Mouse (Mus musculus) limb, embryonic 14.5 days (tissue): ENCODE data around the gene Elovl6. TPM values are rescaled to one million over a fixed set of nuclear protein-coding genes. Genes with fewer than 3 reads are reported as not detected.

Experiments
- ATAC-seq: fragments of 200-750 bp; cut with Nextera tagmentation; 2 replicates; pipeline ENCODE4 v1.8.0; 2017; ENCODE audit warnings: low read depth, moderate number of reproducible peaks, moderate TSS enrichment; ENCODE audit not compliant: low FRiP score
- DNase-seq: peaks from one replicate; pipeline ENCODE4 v3.0.0-alpha.2; 2015; ENCODE audit warnings: low spot score
- H3K27ac ChIP-seq: fragments of 300-500 bp; sonication (generic); replicated peaks from 2 replicates; pipeline ENCODE4 v1.5.1; 2014; ENCODE audit warnings: low read depth, mild to moderate bottlenecking, low read length, moderate library complexity, mixed read lengths
- H3K27me3 ChIP-seq: fragments of 300-500 bp; sonication (generic); 2 replicates; pipeline ENCODE4 v1.6.1; 2014; ENCODE audit warnings: low read length, mixed read lengths; ENCODE audit not compliant: control insufficient read depth, insufficient read depth
- H3K36me3 ChIP-seq: fragments of 300-500 bp; sonication (generic); 2 replicates; pipeline ENCODE4 v1.6.1; 2014; ENCODE audit warnings: mild to moderate bottlenecking, low read length, moderate library complexity, mixed read lengths; ENCODE audit not compliant: control insufficient read depth, insufficient read depth
- H3K4me1 ChIP-seq: fragments of 300-500 bp; sonication (generic); 2 replicates; pipeline ENCODE4 v1.6.1; 2014; ENCODE audit warnings: antibody characterized with exemption, low read length, mixed read lengths; ENCODE audit not compliant: control insufficient read depth, insufficient read depth
- H3K4me2 ChIP-seq: fragments of 300-500 bp; sonication (generic); replicated peaks from 2 replicates; pipeline ENCODE4 v1.6.1; 2014; ENCODE audit warnings: low read depth, mild to moderate bottlenecking, low read length, moderate library complexity; ENCODE audit not compliant: severe bottlenecking
- H3K4me3 ChIP-seq: fragments of 300-500 bp; sonication (generic); replicated peaks from 2 replicates; pipeline ENCODE4 v1.5.1; 2014; ENCODE audit warnings: low read length
- H3K9ac ChIP-seq: fragments of 300-500 bp; sonication (generic); 2 replicates; pipeline ENCODE4 v1.6.1; 2014; ENCODE audit warnings: mild to moderate bottlenecking, low read depth, low read length, moderate library complexity; ENCODE audit not compliant: severe bottlenecking
- H3K9me3 ChIP-seq: fragments of 300-500 bp; sonication (generic); 2 replicates; pipeline ENCODE4 v1.6.1; 2016; ENCODE audit warnings: low read length; ENCODE audit not compliant: control insufficient read depth
- POLR2A ChIP-seq: fragments of 200-500 bp; IDR thresholded peaks from 2 replicates; pipeline ENCODE4 v1.8.0; 2012; ENCODE audit warnings: inconsistent platforms, mild to moderate bottlenecking, moderate library complexity, borderline replicate concordance; ENCODE audit not compliant: insufficient read depth, insufficient read length; ENCODE audit errors: extremely low read depth
- WGBS: fragments of 180-500 bp; shearing (Covaris S2); extraction: QIAGEN DNeasy Blood & Tissue Kit; methylation state at CpG from one replicate; pipeline ENCODE4 v1.1.7; 2014; 5-methylcytosine and 5-hydroxymethylcytosine counted together
- polyA plus RNA-seq, 2 experiments: library from polyadenylated mRNA; depleted of rRNA in 1 of 2; stranded (reverse) in 1 of 2; unstranded in 1 of 2; fragments of >200 nt; fragmentation: Nextera tagmentation in 1 of 2; extraction: Ambion mirVana in 1 of 2; gene quantifications; 2 replicates each; pipeline versions ENCODE4 v1.2.1 to v1.2.3; 2012 to 2014

The Elovl6 gene
- polyA plus RNA-seq, 2 experiments, result 23.2 to 27.0 TPM

- Histone ChIP-seq H3K36me3 (no peaks in the 10 kb centered on the region), H3K4me2 (no peak overlapping the region), H3K4me3 (no peak overlapping the region), H3K9ac (no peak overlapping the region), H3K27ac (no peak overlapping the region), H3K4me1 (no peaks in the 10 kb centered on the region), H3K27me3 (no peaks in the 10 kb centered on the region), H3K9me3 (no peaks in the 10 kb centered on the region)
- 100% methylated on average over 4 of the region's 4 CpGs for WGBS
- no peak for DNase-seq
- no peak for TF ChIP-seq POLR2A
- no peak for ATAC-seq
These were observed 31.7 kb downstream of the Elovl6 start for GRCm38 (mm10) chr3:129563807-129564206.

- DNase-seq (no peak), ATAC-seq (no peak)
- no peak overlapping the region for H3K4me3 ChIP-seq
- no peak overlapping the region for H3K9ac ChIP-seq
- H3K27ac ChIP-seq, result no peak overlapping the region
- H3K4me2 ChIP-seq, result no peak overlapping the region
- H3K4me1 ChIP-seq, result no peaks in the 10 kb centered on the region
- WGBS, result 90% methylated on average over 2 of the region's 2 CpGs
- TF ChIP-seq POLR2A, result no peak
- H3K36me3 ChIP-seq, result no peaks in the 10 kb centered on the region
- H3K27me3 ChIP-seq, result no peaks in the 10 kb centered on the region
- no peaks in the 10 kb centered on the region for H3K9me3 ChIP-seq
These were observed 32.7 kb downstream of the Elovl6 start for GRCm38 (mm10) chr3:129564852-129565251.

GRCm38 (mm10) chr3:129565458-129565857 is 33.3 kb downstream of the Elovl6 start:
- ATAC-seq, result no peak
- H3K4me1 ChIP-seq, result no peaks in the 10 kb centered on the region
- no peaks in the 10 kb centered on the region for H3K9me3 ChIP-seq
- no peak for DNase-seq
- no peak overlapping the region for H3K27ac ChIP-seq
- no peak overlapping the region for H3K4me2 ChIP-seq
- no peak overlapping the region for H3K9ac ChIP-seq
- H3K27me3 ChIP-seq, result no peaks in the 10 kb centered on the region
- H3K4me3 ChIP-seq, result no peak overlapping the region
- no peak for TF ChIP-seq POLR2A
- H3K36me3 ChIP-seq, result no peaks in the 10 kb centered on the region
- WGBS, result 88% methylated on average over 8 of the region's 8 CpGs

DNA sequence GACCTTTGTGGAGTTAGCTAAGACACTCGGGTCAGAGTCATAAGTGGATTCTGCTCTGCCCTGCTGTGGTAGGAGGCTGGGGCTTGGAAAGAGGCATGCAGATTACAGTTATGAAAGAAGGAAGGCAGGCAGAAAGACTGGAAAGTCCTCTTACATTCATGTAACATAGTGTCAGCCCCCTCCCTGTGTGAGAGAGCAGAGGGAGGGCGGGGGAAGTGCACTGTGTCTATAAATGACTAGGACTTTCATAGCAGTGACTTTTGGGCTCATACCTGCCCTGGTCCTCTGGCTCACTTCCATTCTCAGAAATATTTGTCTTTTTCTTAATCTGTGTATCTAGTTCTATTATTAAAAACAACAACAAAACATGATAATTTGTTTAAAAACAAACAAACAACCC is 33.9 kb downstream of the Elovl6 start:
- no peak for DNase-seq
- no peak for ATAC-seq
- 83% methylated on average over 2 of the region's 2 CpGs for WGBS

DNA sequence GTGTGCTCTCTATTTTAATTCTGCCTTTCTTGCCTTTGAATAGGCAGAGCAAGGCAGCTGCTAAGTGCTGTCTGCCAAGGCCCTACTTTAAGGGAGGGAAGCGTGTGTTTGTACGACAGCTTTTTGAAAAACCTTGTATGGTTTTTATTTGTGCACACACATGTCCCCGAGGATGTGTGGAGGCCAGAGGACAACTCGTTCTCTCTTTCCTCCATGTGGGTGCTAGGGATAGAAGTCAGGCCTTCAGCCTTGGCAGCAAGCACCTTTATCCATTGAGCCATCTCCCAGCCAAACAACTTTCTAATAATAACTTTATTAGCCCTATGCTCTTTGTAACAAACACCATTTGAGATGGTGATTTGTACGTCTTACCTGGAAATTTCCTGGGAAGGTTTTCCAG is 34.7 kb downstream of the Elovl6 start:
- DNase-seq (no peak), ATAC-seq (no peak)
- no peak overlapping the region for H3K4me3 ChIP-seq
- WGBS, result 79% methylated on average over 5 of the region's 5 CpGs
- no peaks in the 10 kb centered on the region for H3K9me3 ChIP-seq
- H3K4me1 ChIP-seq, result no peaks in the 10 kb centered on the region
- no peak overlapping the region for H3K4me2 ChIP-seq
- no peaks in the 10 kb centered on the region for H3K27me3 ChIP-seq
- H3K27ac ChIP-seq, result no peak overlapping the region
- no peak for TF ChIP-seq POLR2A
- no peak overlapping the region for H3K9ac ChIP-seq
- H3K36me3 ChIP-seq, result no peaks in the 10 kb centered on the region

More for the DNA sequence above, 33.9 kb downstream of the Elovl6 start:
- H3K4me2 ChIP-seq, result no peak overlapping the region
- no peak overlapping the region for H3K4me3 ChIP-seq
- H3K9ac ChIP-seq, result no peak overlapping the region
- no peaks in the 10 kb centered on the region for H3K9me3 ChIP-seq
- TF ChIP-seq POLR2A, result no peak
- H3K27me3 ChIP-seq, result no peaks in the 10 kb centered on the region
- no peaks in the 10 kb centered on the region for H3K36me3 ChIP-seq
- H3K27ac ChIP-seq, result no peak overlapping the region
- no peaks in the 10 kb centered on the region for H3K4me1 ChIP-seq

DNA sequence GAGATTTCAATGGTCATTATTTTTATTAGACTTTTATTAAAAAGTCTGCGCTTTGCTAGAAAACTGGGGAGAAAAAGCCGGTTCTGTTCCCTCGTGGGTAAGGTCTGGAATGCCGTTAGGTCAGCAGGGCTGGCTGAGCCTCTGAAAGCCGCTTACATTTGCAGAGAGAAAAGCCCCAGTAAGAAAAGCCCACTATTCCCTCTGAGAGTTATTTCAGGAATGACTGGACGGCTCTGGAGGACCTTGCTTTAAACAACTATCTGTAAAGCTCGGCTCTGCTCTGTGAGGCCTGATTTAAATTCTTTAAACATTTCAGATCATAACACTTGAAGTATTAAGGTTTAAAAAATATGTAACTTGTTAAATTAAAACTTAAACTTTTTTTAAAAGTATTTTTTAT is 36.4 kb downstream of the Elovl6 start:
- Histone ChIP-seq H3K36me3 (no peaks in the 10 kb centered on the region), H3K9ac (no peak overlapping the region), H3K27ac (peak overlapping the region; percentile 33), H3K9me3 (no peaks in the 10 kb centered on the region), H3K4me3 (no peak overlapping the region), H3K4me2 (no peak overlapping the region), H3K27me3 (no peaks in the 10 kb centered on the region), H3K4me1 (no peaks in the 10 kb centered on the region)
- ATAC-seq (peak; percentile 50; the same call in 1 of the 2 replicates), DNase-seq (peak; percentile 33)
- TF ChIP-seq POLR2A, result no peak
- 44% methylated on average over 7 of the region's 7 CpGs for WGBS
